Mouse (Mus musculus) layer of hippocampus, adult 11-12 months (tissue): Measurements from ENCODE around the gene Zfp982.
"Not testable (repeated sequence)": the region's sequence is repeated elsewhere in the genome, so short reads cannot be mapped to it uniquely, and the experiment has no call there.

Experiments used
- DNase-seq: peaks from one replicate; pipeline ENCODE4 v3.0.0; 2022; ENCODE audit warnings: low spot score

Gene Zfp982

DNA sequence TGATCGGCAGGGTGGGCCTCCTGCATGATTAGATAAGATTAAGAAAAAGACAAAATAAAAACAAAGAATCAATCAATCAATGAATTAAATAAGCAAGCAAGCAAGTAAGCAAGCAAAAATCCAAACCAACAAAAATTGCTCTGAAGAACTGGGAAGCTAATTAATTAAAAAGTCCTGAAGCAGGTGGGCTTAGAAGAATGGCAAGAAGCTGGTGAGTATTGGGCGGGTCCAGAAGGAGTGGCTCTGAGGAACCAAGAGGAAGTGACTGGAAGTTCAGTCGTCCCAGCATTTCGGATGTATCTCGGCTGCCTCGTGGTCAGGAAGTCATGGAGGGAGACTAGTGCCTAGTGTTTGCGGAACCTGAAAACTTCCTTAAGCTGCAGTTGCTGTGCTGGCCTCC is at the start of gene Zfp982:
Gene Zfp982, plus strand, starts transcription at position 301 of the 400 bp plus-strand sequence.
- DNase-seq, result not testable (repeated sequence)

DNA sequence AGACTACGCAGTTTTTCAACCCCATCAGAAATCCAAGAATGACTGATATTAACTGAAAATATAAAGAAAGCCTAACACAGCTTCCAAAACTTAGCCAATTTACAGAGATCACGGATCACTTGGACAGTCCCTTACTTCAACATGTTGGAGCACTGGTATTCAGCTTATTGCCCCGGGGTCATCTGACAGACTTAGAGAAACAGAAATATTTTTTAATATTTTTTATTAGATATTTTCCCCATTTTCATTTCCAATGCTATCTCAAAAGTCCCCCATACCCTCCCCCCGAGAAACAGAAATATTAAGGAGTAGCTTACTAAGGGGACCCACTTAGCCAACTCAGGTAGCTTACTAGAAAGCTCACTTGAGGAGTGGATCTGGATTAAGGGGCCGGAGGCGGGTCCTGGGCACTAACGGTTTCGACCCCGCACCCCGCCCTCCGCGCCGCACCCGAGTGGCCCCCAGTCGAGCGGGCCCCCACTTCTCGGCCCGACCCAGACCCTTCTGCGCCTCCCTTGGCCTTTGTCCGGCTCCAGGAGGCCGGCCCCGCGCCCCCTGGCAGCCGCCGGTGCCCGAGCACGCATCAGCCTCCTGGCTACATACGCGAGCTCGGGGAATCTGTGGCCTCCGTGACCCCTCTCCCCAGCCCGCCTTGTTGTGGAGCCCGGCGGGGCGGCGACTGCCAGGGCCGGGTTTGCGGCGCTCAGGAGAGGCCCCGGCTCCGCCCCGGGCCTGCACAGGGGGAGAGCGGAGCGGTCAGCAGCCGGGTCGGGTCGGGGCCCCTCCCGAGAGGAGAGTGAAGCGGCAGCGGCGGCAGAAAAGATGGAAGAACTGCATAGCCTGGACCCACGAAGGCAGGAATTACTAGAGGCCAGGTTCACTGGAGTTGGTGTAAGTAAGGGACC is 49.3 kb upstream of the Zfp982 start:
- not testable (repeated sequence) for DNase-seq

DNA sequence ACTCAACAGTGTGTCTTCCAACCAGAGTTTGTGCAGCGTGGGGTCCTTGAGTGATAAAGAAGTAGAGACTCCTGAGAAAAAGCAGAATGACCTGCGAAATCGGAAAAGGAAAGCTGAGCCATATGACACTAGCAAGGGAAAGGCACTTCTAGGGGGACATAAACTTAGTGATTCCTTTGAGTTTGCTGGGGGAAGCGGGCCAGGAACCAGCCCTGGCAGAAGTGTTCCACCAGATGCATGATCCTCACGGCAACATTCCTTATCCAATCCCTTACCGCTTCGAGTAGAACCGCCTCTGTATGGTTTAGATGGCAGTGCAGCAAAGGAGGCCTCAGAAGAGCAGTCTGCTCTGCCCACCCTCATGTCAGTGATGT is 48.7 kb upstream of the Zfp982 start:
- DNase-seq, result not testable (repeated sequence)

DNA sequence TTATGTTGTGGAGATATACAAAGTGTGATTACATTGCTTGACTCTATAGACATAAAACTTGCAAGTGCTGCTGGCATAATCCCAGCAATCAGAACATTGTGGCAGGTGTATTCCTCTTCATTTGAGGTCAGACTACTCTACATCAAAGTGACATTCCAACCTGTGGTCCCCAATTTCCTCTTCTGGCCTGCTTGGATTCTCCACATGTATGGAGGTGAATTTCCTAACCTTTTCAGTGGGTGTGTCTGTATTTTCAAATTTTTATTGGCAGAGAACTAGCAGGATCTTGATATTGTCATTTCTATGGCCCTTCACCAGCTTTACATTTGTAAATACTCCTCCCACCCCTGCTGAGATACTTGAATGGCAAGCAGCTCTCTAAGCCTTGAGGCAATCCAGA is 46.8 kb upstream of the Zfp982 start:
- DNase-seq, result not testable (repeated sequence)

DNA sequence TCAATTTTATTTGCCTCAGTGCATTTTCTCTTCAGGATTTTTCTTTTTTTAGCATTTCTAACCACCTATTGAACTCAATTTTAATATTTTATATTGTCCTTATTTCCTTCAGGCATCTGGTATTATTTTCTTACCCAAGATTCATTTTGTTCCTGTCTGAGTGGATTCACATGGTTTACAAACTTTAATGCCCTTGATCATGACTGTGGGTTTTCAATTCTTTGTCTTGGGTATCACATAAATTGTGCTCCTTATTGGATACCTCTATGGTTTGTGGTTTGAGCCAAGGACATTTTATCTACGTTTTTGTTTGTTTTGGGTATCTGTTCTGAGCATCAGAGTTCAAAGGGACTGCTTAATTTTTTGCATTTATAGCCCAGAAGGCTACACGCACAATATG is 43.9 kb upstream of the Zfp982 start:
- DNase-seq, result no peak

DNA sequence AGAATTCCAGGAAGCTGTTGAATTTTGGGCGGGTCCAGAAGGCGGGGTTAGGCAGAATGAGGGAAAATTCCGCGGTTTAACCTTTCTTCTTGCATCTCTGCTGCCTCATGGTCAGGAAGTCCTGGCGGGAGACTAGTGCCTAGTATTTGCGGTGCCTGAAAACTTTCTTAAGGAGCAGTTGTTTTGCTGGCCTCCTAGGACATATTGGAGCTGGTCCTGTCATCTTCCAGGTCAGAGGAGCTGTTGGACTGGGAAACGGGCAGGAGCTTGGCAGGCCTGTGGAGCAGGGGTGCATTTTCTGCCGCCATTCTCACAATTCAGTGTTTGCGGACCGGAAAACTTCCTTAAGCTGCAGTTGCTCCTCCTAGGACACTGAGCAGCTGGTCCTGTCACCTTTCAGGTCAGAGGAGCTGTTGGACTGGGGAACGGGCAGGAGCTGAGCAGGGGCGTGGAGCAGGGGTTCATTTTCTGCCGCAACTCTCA is 43.1 kb upstream of the Zfp982 start:
- DNase-seq, result no peak

DNA sequence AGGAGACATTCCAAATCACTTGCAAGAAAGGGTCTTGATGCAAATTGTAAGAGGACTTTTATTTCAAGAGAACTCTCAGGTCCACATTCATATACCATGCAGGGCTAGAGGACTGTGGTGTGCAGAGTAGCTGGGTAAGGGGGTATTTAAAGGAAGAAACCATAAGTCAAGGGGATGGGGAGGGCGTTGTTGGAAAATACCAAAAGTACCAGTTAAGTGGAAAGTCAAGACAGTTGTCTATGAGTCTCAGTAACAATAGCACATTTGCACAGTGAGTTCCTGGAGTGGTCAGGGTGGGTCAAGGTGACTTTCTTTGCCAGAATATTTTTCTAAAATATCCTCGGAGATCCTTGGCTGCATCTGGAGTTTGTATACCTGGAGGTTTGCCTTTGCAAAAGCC is 42.2 kb upstream of the Zfp982 start:
- DNase-seq, result not testable (repeated sequence)

DNA sequence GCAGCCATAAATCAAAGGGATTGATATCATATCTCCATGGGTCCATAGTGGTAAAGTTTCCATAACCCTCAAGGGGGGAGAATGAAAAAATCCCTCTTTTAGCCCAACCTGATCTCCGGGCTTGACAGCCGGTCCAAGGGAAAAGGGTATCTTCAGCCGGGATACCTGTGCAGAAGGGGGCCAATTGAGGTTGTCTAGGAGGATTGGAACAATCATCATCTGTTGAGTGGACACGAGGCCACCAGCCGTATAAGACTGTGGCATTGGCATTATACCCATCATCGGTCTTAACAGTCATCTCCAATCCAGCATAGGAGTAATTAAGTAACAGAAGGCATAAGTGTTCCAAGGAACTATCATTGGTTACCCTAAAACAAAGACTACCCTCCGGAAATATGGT is 25.0 kb upstream of the Zfp982 start:
- not testable (repeated sequence) for DNase-seq

DNA sequence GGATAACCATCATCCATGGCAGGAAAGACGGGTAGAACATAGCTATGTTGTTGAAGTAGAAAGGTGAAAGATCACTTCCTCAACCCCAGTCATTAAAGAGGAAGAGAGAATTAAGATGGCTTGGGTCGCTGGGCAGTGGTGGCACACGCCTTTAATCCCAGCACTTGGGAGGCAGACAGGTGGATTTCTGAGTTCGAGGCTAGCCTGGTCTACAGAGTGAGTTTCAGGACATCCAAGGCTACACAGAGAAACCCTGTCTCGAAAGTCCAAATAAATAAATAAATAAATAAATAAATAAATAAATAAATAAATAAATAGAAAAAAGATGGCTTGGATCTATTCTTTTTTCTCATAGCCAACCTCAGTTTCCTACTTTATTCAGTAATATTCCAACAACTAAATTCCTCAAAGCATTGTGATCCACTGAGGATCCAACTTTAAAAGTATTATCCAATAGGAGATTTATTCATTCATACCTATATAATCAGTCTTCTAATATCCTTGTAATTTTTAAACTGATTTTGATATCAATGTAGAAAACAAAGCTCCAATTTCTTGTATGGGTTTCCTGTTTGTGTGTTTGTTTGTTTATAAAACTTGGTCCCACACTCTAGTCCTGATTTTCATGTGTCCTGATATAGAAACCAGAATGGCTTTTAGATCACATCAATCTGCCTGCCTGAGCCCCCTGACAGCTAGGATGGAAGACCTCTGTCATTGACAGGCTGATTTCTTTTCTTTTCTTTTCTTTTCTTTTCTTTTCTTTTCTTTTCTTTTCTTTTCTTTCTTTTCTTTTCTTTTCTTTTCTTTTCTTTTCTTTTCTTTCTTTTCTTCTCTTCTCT is 6.8 kb downstream of the Zfp982 start:
- not testable (repeated sequence) for DNase-seq

DNA sequence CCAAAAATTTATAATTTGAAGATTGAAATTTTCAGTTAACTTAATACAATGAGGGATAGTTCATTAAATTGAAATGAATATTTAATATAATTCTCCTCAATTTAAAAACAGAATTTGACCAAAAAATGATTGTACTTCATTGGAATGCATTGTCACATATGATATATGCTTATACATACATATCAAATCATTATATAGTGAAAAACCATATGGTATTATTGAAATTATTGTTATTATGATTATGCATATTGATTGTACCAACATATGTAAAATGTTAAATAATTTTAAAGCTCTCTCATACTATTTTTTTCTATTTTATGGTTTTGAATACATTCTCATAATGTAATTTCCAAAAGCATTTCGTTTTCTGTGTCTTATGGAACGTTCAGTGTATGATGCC is 17.0 kb downstream of the Zfp982 start:
- DNase-seq, result no peak

DNA sequence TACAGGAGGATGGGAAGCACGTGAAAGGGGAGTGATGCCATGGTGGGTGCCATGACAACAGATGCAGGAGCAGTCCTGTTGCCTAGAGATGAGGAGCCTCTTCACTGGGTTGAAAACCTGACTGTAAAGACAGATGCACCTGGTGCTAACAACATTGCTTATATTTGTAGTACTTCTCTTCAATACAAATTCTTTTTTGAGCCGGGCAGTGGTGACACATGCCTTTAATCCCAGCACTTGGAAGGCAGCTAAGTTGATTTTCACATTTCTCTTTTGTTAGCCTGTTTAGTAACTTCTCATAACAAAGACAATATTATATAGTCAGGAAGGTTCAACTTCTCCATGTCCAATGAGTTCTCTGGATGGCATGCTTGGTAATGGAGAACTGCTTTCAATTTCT is 26.8 kb downstream of the Zfp982 start:
- no peak for DNase-seq

DNA sequence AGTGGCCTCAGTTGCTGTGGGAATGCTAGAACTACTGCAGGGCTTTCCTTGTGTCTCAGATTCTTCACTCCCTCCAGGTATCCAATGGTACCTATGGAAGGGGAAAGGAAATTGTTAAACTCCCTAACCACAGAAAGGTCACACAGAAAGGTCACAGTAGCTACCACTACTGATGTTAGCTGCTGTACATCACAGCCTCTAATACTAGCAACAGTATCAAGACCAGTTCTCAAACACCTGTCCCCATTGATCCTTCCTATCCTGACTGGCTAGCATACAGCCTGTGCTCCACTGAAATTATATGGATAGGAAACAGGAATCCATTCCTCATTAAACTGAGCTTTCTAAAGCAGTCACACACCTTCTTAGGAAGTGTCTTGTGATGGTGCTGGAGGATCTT is 27.9 kb downstream of the Zfp982 start:
- no peak for DNase-seq

DNA sequence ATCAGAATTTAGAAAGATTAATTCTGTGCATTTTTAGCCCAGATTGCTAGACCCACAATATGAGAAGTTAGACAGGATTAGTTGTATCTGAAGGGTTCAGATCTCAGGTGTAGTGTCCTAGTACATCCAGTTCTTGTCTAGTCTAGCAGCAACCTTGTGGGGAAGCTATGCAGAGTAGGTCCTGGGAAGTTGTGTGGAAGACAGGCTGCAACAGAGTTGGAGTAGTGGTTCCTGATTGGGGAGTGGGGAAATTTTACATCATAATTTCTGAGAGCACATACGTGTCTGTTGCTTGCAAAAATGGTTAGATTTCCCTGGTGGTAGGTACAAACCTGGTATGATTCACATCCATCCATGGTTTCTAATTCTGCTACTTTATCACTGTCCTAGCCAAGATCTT is 32.9 kb downstream of the Zfp982 start:
- no peak for DNase-seq

DNA sequence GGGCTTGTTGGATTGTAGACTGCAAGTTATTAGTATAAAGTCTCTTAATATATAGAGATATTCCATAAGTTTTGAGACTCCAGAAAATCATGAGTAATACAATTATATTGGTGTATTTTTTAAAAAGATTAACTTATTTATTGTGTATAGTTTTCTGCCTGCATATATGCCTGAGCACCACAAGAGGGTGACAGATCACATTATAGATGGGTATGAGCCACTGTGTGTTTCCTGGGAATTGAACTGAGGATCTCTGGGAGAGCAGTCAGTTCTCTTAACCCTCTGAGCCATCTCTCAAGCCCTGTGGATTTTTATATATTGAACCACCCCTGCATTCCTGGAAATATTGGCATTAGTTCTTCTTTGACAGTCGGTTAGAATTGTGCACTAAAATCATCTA is 38.1 kb downstream of the Zfp982 start:
- DNase-seq, result no peak

DNA sequence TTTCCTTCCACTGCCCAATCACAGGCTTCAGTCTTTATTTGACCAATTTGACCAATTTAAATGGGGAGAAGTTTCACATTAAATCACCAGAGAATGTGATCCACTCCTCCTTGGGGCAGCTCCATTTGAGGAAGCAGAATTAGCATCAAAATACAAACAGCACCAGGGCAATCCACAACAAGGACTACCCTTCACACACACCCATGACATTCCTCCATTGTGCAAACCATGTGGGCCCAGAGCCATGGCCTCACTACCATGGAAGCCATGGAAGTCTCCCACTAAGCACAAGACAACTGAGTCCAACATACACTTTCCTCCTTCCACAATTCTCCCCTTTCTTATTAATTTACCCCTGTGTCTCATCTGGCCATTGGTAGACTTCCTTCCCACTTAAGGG is 43.7 kb downstream of the Zfp982 start:
- DNase-seq, result not testable (repeated sequence)

DNA sequence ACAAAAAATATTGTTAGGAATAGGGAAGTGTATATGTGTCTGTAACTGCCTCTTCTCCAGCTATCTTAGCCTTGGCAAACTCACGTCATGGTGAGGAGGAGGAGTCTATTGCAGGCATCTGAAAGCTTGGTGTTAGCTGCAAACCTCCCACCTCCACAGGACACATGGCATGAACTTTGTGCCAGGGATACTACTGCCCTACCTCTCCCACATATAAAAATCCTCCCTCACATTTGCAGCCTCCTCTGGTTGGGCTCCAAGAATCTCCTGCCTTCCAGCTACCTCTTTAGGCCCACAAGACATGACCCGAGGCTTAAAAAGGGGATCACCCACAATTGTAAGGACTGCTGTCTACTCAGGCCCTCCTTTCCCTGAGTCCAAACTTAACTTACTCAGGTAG is 45.5 kb downstream of the Zfp982 start:
- no peak for DNase-seq

DNA sequence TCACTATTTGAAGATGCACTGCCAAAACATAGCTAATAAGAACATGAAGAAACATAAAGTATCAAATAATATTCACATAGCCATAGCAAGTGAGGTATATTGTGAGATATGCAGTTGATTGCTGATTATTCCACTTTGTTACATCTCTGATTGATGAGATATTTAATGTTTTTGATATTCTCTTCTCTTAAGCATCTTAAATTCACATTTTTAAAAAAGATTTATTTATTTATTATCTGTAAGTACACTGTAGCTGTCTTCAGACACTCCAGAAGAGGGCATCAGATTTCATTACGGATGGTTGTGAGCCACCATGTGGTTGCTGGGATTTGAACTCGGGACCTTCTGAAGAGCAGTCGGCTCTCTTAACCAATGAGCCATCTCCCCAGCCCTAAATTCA is 47.7 kb downstream of the Zfp982 start, which contains the start of gene Gm16503:
Gene Gm16503, plus strand, starts transcription at position 301 of the 400 bp plus-strand sequence.
- not testable (repeated sequence) for DNase-seq

DNA sequence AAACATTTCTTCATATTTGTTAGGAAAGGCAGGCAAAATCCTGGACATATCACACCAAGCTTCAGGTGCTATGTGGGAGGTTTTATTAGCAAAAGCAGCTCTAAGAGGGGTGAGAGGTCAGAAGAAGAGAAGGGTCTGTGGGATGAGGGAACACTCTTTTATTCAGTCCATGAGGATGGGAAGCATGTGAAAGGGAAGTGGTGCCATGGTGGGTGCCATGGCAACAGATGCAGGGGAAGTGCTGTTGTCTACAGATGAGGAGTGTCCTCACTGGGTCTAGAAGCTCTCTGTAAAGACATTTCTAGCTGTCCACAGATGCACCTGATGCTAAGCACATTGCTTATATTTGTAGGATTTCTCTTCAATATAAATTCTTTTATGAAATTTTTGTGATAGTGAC is 48.9 kb downstream of the Zfp982 start:
- no peak for DNase-seq

DNA sequence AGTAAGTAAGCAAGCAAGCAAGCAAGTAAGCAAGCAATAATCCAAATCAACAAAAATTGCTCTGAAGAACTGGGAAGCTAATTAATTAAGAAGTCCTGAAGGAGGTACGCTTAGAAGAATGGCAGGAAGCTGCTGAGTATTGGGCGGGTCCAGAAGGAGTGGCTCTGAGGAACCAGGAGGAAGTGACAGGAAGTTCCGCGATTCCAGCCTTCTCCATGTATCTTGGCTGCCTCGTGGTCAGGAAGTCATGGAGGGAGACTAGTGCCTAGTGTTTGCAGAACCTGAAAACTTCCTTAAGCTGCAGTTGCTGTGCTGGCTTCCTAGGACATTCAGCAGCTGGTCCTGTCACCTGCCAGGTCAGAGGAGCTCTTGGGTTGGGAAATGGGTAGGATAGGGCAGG is 60.9 kb downstream of the Zfp982 start, which contains the start of gene Zfp985:
Gene Zfp985, plus strand, starts transcription at position 207 of the 400 bp plus-strand sequence.
- not testable (repeated sequence) for DNase-seq

DNA sequence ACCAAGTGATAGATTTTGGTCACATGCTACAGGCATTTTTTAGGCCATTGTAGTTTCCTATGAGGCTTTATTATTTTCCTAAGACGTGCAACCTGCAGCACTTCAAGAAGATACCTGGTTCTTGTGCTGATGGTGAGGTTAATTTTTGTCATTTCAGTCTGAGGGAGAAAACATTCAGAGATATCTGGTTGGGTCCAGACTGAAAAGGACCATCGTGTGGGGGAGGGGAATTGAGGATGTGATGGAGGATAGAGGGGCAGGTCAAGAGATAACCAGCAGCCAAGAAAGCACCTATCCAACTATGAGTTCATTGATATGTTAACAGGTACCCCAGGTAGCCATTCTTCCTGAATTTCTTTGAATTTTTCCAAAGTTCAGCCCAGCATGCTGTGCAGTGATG is 62.1 kb downstream of the Zfp982 start:
- DNase-seq, result not testable (repeated sequence)

DNA sequence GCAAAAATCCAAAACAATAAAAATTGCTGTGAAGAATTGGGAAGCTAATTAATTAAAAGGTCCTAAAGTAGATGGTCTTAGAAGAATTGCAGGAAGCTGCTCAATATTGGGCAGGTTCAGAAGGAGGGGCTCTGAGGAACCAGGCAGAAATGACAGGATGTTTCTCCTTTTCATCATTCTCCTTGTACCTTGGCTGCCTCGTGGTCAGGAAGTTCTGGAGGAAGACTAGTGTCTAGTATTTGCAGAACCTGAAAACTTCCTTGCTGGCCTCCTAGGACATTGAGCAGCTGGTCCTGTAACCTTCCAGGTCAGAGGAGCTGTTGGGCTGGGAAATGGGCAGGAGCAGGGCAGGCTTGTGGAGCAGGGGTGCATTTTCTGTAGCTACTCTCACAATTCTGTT is 64.7 kb downstream of the Zfp982 start:
- not testable (repeated sequence) for DNase-seq

DNA sequence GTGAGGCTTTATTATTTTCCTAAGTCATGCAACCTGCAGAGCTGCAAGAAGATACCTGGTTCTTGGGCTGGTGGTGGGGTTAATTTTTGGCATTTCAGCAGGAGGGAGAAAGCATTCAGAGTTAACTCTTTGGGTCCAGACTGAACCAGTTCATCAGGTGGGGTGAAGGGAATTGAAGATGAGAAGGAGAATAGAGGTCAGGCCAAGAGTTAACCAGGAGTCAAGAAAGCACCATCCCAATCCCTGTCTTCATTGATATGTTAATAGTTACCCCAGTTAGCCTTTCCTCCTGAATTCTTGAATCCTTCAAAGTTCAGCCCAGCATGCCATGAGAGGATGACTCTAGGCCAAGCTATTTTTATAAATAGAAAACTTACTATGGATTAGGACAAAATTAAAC is 65.8 kb downstream of the Zfp982 start:
- DNase-seq, result not testable (repeated sequence)

DNA sequence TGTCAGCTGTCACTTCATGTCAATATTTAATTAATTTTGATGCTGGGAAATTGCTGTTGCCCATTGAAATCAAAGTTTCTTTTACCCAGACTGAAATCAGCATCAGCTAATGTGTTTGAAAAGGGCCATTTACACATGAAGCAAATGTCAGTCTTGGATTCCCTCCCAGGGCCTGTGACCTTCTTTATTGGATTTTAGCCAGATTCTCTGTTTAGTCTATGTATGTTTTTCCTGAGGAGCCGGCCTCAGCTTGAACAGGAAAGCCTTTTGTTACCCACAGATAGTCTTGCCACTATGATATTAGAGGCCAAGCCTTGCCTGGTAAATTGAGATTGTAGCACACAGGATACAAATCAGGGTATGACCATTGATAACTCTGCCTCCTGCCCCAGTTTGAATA is 66.9 kb downstream of the Zfp982 start:
- DNase-seq, result not testable (repeated sequence)
